Mouse (Mus musculus) neural tube, embryonic 14.5 days (tissue): ENCODE measurements at regions not wholly inside any gene's neighbourhood (a gene's known extent, or its start where the extent isn't known, plus 50 kb on each side); places are given as distances from the start of the nearest gene placed in this dataset.

Source experiments
- ATAC-seq: fragments of 200-750 bp; cut with Nextera tagmentation; 2 replicates; pipeline ENCODE4 v1.8.0; 2017; ENCODE audit warnings: low read depth, mild to moderate bottlenecking, moderate TSS enrichment, moderate library complexity
- H3K27ac ChIP-seq: fragments of 300-500 bp; sonication (generic); 2 replicates; pipeline ENCODE4 v1.5.1; 2014; ENCODE audit warnings: low read depth, mild to moderate bottlenecking, control low read depth, low read length, moderate library complexity, mixed read lengths
- H3K27me3 ChIP-seq: fragments of 300-500 bp; sonication (generic); 2 replicates; pipeline ENCODE4 v1.6.1; 2014; ENCODE audit warnings: low read length; ENCODE audit not compliant: control insufficient read depth, insufficient read depth
- H3K36me3 ChIP-seq: fragments of 300-500 bp; sonication (generic); 2 replicates; pipeline ENCODE4 v1.6.1; 2014; ENCODE audit warnings: low read length, mixed read lengths; ENCODE audit not compliant: control insufficient read depth, insufficient read depth
- H3K4me1 ChIP-seq: fragments of 300-500 bp; sonication (generic); 2 replicates; pipeline ENCODE4 v1.6.1; 2014; ENCODE audit warnings: low read length; ENCODE audit not compliant: control insufficient read depth, insufficient read depth
- H3K4me2 ChIP-seq: fragments of 300-500 bp; sonication (generic); 2 replicates; pipeline ENCODE4 v1.6.1; 2014; ENCODE audit warnings: mild to moderate bottlenecking, low read depth, low read length, control low read depth
- H3K4me3 ChIP-seq: fragments of 300-500 bp; sonication (generic); 2 replicates; pipeline ENCODE4 v1.5.1; 2014; ENCODE audit warnings: low read depth, low read length, control low read depth, mixed read lengths
- H3K9ac ChIP-seq: fragments of 300-500 bp; sonication (generic); replicated peaks from 2 replicates; pipeline ENCODE4 v1.6.1; 2014; ENCODE audit warnings: low read depth, mild to moderate bottlenecking, control low read depth, low read length, mixed read lengths
- H3K9me3 ChIP-seq: fragments of 300-500 bp; sonication (generic); 2 replicates; pipeline ENCODE4 v1.6.1; 2016; ENCODE audit warnings: low read length; ENCODE audit not compliant: control insufficient read depth
- WGBS: fragments of 180-500 bp; shearing (Covaris S2); extraction: QIAGEN DNeasy Blood & Tissue Kit; methylation state at CpG from one replicate; pipeline ENCODE4 v1.1.7; 2014; 5-methylcytosine and 5-hydroxymethylcytosine counted together

DNA sequence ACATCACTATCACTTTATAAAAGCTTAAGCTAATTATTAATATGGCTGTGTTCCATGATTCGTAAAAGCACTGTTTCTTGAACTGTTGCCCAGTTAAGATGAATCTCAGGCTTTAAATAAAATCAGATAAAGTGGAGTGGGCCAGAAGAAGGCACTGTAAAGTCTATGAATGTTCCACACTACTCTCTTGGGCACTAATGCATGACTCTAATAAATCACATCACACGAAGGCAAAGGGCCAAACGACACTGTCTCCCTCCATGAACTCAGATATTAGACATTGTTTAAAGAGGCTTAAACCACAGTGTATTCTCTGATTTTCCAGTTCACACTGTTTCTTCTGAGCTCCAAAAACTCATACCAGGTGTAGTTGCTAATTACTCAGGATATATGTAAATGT, 55.9 kb upstream of the Ufm1 start:
- WGBS, result 66% methylated on average over 3 of the region's 3 CpGs
- Histone ChIP-seq H3K4me2 (no peak overlapping the region), H3K4me3 (no peak overlapping the region), H3K36me3 (no peaks in the 10 kb centered on the region), H3K9me3 (no peaks in the 10 kb centered on the region), H3K27ac (no peak overlapping the region), H3K9ac (no peak overlapping the region), H3K27me3 (no peaks in the 10 kb centered on the region), H3K4me1 (no peaks in the 10 kb centered on the region)
- ATAC-seq, result no peak

DNA sequence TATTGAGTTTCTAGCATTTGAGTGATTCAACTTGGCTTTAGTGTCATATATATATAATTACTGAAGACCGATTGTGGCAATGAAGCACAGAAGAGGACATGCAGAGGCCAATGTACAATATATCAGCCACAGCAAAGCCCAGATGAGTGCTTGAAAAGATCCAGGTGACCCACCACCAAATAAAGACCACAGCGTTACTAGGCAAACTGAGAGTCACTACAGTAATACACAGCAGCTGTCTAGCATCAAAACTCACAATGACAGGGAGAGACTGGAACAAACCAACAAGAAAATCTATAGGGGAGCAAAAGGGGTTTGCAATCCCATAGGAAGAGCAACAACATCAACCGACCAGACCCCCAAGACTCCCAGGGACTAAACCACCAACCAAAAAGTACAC, 54.3 kb upstream of the Ufm1 start:
- Histone ChIP-seq H3K27me3 (no peaks in the 10 kb centered on the region), H3K4me3 (no peak overlapping the region), H3K27ac (no peak overlapping the region), H3K4me1 (no peaks in the 10 kb centered on the region), H3K36me3 (no peaks in the 10 kb centered on the region), H3K9me3 (no peaks in the 10 kb centered on the region), H3K9ac (no peak overlapping the region), H3K4me2 (no peak overlapping the region)
- WGBS, result 91% methylated on average over 3 of the region's 3 CpGs
- ATAC-seq, result no peak

DNA sequence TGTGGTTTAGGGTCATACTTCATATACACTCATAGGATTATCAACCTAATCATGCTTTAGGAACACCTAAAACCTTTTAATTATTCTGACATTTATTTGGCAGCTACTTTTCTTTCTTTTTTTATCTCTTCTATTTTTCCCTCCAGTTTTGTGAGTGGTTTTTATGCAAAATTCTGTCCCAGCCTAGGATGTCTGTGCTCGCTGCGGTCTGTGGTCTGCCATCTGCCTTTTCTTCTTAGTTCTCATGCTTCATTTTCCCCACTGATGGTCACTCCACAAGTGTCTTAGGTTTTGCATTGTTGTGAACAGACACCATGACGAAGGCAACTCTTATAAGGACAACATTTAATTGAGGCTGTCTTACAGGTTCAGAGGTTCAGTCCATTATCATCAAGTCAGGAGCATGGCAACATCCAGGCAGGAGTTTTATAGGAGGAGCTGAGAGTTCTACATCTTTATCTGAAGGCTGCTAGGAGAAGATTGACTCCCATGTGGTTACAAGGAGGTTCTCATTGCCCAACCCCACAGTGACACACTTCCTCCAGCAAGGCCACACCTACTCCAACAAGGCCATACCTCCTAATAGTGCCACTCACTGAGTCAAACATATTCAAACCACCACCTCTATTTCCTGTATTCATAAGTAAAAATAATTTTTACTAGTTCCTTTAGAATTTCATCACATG, 50.5 kb upstream of the Ufm1 start:
- no peak overlapping the region for H3K27ac ChIP-seq
- H3K9ac ChIP-seq, result no peak overlapping the region
- H3K9me3 ChIP-seq, result no peaks in the 10 kb centered on the region
- no peak overlapping the region for H3K4me3 ChIP-seq
- no peaks in the 10 kb centered on the region for H3K36me3 ChIP-seq
- H3K4me2 ChIP-seq, result no peak overlapping the region
- ATAC-seq, result no peak
- WGBS, result 89% methylated on average over 3 of the region's 3 CpGs
- no peaks in the 10 kb centered on the region for H3K4me1 ChIP-seq
- no peaks in the 10 kb centered on the region for H3K27me3 ChIP-seq
